Mouse (Mus musculus) lung, embryonic 14.5 days (tissue): ENCODE data around the gene Tmed6. TPM values are rescaled to one million over a fixed set of nuclear protein-coding genes. Genes with fewer than 3 reads are reported as not detected.
"Not testable (repeated sequence)": the region's sequence is repeated elsewhere in the genome, so short reads cannot be mapped to it uniquely, and the experiment has no call there.

ENCODE experiments used
- ATAC-seq: fragments of 200-750 bp; cut with Nextera tagmentation; 2 replicates; pipeline ENCODE4 v1.8.0; 2017; ENCODE audit warnings: mild to moderate bottlenecking, moderate TSS enrichment, moderate library complexity; ENCODE audit not compliant: insufficient read depth
- DNase-seq: peaks from one replicate; pipeline ENCODE4 v3.0.0-alpha.2; 2015
- H3K27ac ChIP-seq: fragments of 300-500 bp; sonication (generic); 2 replicates; pipeline ENCODE4 v1.5.1; 2014; ENCODE audit warnings: low read depth, mild to moderate bottlenecking, moderate library complexity
- H3K27me3 ChIP-seq: fragments of 300-500 bp; sonication (generic); 2 replicates; pipeline ENCODE4 v1.6.1; 2014; ENCODE audit warnings: low read length, control low read depth; ENCODE audit not compliant: insufficient read depth
- H3K36me3 ChIP-seq: fragments of 300-500 bp; sonication (generic); 2 replicates; pipeline ENCODE4 v1.6.1; 2014; ENCODE audit warnings: control low read depth; ENCODE audit not compliant: insufficient read depth
- H3K4me1 ChIP-seq: fragments of 300-500 bp; sonication (generic); 2 replicates; pipeline ENCODE4 v1.6.1; 2014; ENCODE audit warnings: antibody characterized with exemption, control low read depth; ENCODE audit not compliant: insufficient read depth
- H3K4me2 ChIP-seq: fragments of 300-500 bp; sonication (generic); 2 replicates; pipeline ENCODE4 v1.6.1; 2014; ENCODE audit warnings: mild to moderate bottlenecking
- H3K4me3 ChIP-seq: fragments of 300-500 bp; sonication (generic); 2 replicates; pipeline ENCODE4 v1.5.1; 2014; ENCODE audit warnings: low read depth, low read length
- H3K9ac ChIP-seq: fragments of 300-500 bp; sonication (generic); 2 replicates; pipeline ENCODE4 v1.6.1; 2014
- H3K9me3 ChIP-seq: fragments of 300-500 bp; sonication (generic); 2 replicates; pipeline ENCODE4 v1.6.1; 2016; ENCODE audit warnings: low read depth, low read length, control low read depth
- CTCF ChIP-seq: IDR thresholded peaks from 2 replicates; pipeline ENCODE4 v1.5.1; 2016; ENCODE audit warnings: antibody characterized with exemption, low read depth
- WGBS: fragments of 180-500 bp; shearing (Covaris S2); extraction: QIAGEN DNeasy Blood & Tissue Kit; methylation state at CpG from one replicate; pipeline ENCODE4 v1.1.7; 2014; 5-methylcytosine and 5-hydroxymethylcytosine counted together
- polyA plus RNA-seq: library from polyadenylated mRNA; unstranded; fragments of >200 nt; fragmentation: Nextera tagmentation; extraction: Ambion mirVana; gene quantifications from 2 replicates; pipeline ENCODE4 v1.2.1, GENCODE M21; 2014

The Tmed6 gene
- polyA plus RNA-seq, 1 experiment from 2014 or later, result 1.1 TPM

- H3K4me1 ChIP-seq, result no peaks in the 10 kb centered on the region
- TF ChIP-seq CTCF, result peak; percentile 1; the same call in 1 of the 2 replicates
- H3K9me3 ChIP-seq, result no peaks in the 10 kb centered on the region
- no peaks in the 10 kb centered on the region for H3K27me3 ChIP-seq
- peak within 1 kb of the TSS; percentile 94 for H3K9ac ChIP-seq
- peaks cover 79% of the 10 kb centered on the region for H3K36me3 ChIP-seq
- peak within 1 kb of the TSS; percentile 87 for H3K4me3 ChIP-seq
- H3K27ac ChIP-seq, result peak within 1 kb of the TSS; percentile 94
- WGBS, result under 1% methylated on average over 82 of the region's 87 CpGs
- peak within 1 kb of the TSS; percentile 75 for H3K4me2 ChIP-seq
- DNase-seq, result peak; percentile 87
- peak; percentile 83 for ATAC-seq
Measured at GRCm38 (mm10) chr8:107048061-107048941, 17.1 kb downstream of the Tmed6 start, which contains the start of gene Pdf. Gene Pdf (minus strand): TSS chr8:107048614.

DNA sequence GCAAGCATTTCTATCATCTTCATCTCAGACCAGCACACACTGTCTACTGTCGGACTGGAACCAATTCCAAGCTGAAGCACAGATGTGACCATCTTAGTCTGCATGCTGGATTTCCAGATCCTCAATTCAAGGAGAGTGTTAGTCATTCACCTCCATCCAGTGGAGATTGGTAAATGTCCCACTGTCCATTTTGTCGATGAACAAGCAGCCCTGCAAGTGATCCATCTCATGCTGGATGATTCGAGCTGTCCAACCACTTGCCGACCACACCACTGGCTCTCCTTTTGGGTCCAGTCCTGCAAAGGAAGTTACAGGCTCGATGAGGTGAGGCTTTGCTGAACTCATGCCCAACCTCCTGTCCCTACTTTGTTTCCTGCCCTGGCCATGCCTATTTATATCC, 18.5 kb downstream of the Tmed6 start:
- 83% methylated on average over 5 of the region's 5 CpGs for WGBS
- no peak for TF ChIP-seq CTCF
- no peaks in the 10 kb centered on the region for H3K27me3 ChIP-seq
- H3K9ac ChIP-seq, result no peak overlapping the region
- ATAC-seq (no peak), DNase-seq (no peak)
- no peak overlapping the region for H3K27ac ChIP-seq
- peaks cover 79% of the 10 kb centered on the region for H3K36me3 ChIP-seq
- H3K4me3 ChIP-seq, result no peak overlapping the region
- no peaks in the 10 kb centered on the region for H3K9me3 ChIP-seq
- H3K4me2 ChIP-seq, result peak overlapping the region; percentile 75
- no peaks in the 10 kb centered on the region for H3K4me1 ChIP-seq

DNA sequence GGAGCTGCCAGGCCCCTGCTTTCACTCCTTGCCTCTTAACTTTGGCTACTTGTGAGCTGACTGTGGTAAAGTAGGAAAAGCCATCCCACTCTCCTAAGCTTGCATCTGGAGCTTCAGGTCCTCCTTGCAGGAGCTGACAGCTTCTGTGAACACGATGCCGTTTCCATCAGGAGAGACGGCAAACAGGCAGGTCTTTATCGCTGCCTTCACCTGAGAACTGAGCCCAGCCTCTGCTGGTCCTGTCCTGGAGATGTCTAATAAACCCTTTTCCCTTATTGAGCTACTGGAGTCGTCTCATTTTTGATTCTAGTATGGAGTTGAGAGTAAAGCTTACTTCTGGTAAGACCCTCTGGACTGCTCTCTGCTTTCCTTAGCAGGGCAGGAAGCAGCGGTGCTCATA, 20.0 kb downstream of the Tmed6 start:
- no peak overlapping the region for H3K27ac ChIP-seq
- no peak for DNase-seq
- H3K9me3 ChIP-seq, result no peaks in the 10 kb centered on the region
- no peak overlapping the region for H3K4me2 ChIP-seq
- no peak for TF ChIP-seq CTCF
- H3K4me1 ChIP-seq, result no peaks in the 10 kb centered on the region
- H3K9ac ChIP-seq, result no peak overlapping the region
- 88% methylated on average over 6 of the region's 6 CpGs for WGBS
- no peak overlapping the region for H3K4me3 ChIP-seq
- H3K27me3 ChIP-seq, result no peaks in the 10 kb centered on the region
- ATAC-seq, result no peak
- H3K36me3 ChIP-seq, result peaks cover 79% of the 10 kb centered on the region

DNA sequence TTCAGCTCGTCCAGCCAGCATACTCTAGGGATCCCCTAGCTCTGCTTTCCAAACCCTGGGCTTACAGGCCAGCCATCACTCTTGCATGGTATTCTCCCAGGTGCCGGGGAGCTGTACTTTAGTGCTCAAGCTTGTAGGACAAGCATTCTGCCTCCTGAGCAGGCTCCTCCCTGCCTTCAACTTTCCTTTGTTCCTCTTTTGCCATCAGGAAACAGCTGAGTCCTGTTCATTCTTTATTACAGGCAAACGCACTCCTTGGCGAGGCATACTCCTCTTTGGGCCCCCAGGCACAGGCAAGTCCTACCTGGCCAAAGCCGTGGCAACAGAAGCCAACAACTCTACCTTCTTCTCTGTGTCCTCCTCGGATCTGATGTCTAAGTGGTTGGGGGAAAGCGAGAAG, 24.8 kb downstream of the Tmed6 start:
- no peak overlapping the region for H3K4me3 ChIP-seq
- no peak for TF ChIP-seq CTCF
- 80% methylated on average over 7 of the region's 7 CpGs for WGBS
- ATAC-seq (no peak), DNase-seq (no peak)
- no peak overlapping the region for H3K9ac ChIP-seq
- no peaks in the 10 kb centered on the region for H3K27me3 ChIP-seq
- H3K4me1 ChIP-seq, result no peaks in the 10 kb centered on the region
- peaks cover 85% of the 10 kb centered on the region for H3K36me3 ChIP-seq
- H3K9me3 ChIP-seq, result no peaks in the 10 kb centered on the region
- no peak overlapping the region for H3K27ac ChIP-seq
- no peak overlapping the region for H3K4me2 ChIP-seq

DNA sequence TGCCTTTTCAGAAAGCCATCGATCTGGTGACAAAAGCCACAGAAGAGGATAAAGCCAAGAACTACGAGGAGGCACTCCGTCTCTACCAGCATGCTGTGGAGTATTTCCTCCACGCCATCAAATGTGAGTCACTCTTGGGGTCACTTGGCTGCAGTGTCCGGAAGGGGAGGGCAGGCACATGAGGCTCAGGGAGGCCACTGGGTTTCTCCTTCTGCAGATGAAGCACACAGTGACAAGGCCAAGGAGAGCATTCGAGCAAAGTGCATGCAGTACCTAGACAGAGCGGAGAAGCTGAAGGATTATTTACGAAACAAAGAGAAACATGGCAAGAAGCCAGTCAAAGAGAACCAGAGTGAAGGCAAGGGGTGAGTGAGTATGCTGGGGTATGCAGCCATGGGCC, 28.8 kb downstream of the Tmed6 start:
- WGBS, result 77% methylated on average over 8 of the region's 8 CpGs
- Histone ChIP-seq H3K27ac (no peak overlapping the region), H3K4me3 (no peak overlapping the region), H3K36me3 (peaks cover 45% of the 10 kb centered on the region), H3K4me2 (no peak overlapping the region), H3K9ac (no peak overlapping the region), H3K9me3 (no peaks in the 10 kb centered on the region), H3K4me1 (peaks cover 5% of the 10 kb centered on the region; the same call in 1 of the 2 replicates), H3K27me3 (no peaks in the 10 kb centered on the region)
- ATAC-seq (no peak), DNase-seq (peak; percentile 28)
- TF ChIP-seq CTCF, result no peak

GRCm38 (mm10) chr8:107035641-107036040, 29.8 kb downstream of the Tmed6 start:
- no peak overlapping the region for H3K4me3 ChIP-seq
- DNase-seq (no peak), ATAC-seq (no peak)
- TF ChIP-seq CTCF, result no peak
- H3K9me3 ChIP-seq, result no peaks in the 10 kb centered on the region
- 83% methylated on average over 3 of the region's 3 CpGs for WGBS
- H3K27ac ChIP-seq, result no peak overlapping the region
- no peaks in the 10 kb centered on the region for H3K27me3 ChIP-seq
- no peak overlapping the region for H3K9ac ChIP-seq
- no peak overlapping the region for H3K4me2 ChIP-seq
- peaks cover 35% of the 10 kb centered on the region for H3K36me3 ChIP-seq
- H3K4me1 ChIP-seq, result peaks cover 5% of the 10 kb centered on the region; the same call in 1 of the 2 replicates

DNA sequence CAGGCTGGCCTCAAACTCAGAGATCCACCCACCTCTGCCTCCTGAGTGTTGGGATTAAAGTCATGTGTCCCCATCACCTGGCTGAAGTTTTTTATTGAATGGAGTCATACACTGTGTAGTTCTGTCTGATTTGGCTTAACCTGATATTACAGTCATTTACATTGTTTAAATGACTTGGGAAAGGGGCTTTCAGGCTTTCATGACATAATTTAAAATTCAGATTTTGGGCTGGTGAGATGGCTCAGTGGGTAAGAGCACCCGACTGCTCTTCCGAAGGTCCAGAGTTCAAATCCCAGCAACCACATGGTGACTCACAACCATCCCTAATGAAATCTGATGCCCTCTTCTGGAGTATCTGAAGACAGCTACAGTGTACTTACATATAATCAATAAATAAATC, 31.8 kb downstream of the Tmed6 start:
- not testable (repeated sequence) for H3K9ac ChIP-seq

More for the DNA sequence above, 31.8 kb downstream of the Tmed6 start:
- peaks cover 16% of the 10 kb centered on the region for H3K36me3 ChIP-seq
- H3K9me3 ChIP-seq, H3K27ac ChIP-seq, H3K4me2 ChIP-seq, H3K4me1 ChIP-seq, H3K27me3 ChIP-seq, ATAC-seq, DNase-seq, H3K4me3 ChIP-seq: not testable (repeated sequence)
- WGBS, result 93% methylated on average over 2 of the region's 2 CpGs
